Mouse (Mus musculus): ENCODE measurements around the gene Col27a1. TPM values are rescaled to one million over a fixed set of nuclear protein-coding genes. Genes with fewer than 3 reads are reported as not detected.

Col27a1 gene
- polyA plus RNA-seq, 1 experiment from 2014 or later: 18.6 TPM

- H3K9ac ChIP-seq: no peak overlapping the region
- no peak overlapping the region for H3K4me3 ChIP-seq (replicated peaks)
- H3K4me1 ChIP-seq: peaks cover 7% of the 10 kb centered on the region; the same call in 1 of the 2 replicates
- peak; percentile 83 for ATAC-seq (ENCODE audit: insufficient read depth, low FRiP score, low read depth)
- peak overlapping the region; percentile 73 for H3K27ac ChIP-seq
- H3K27me3 ChIP-seq (replicated peaks): no peaks in the 10 kb centered on the region
- H3K4me2 ChIP-seq: no peak overlapping the region
- 41% methylated on average over 7 of the region's 7 CpGs for WGBS
- H3K9me3 ChIP-seq: no peaks in the 10 kb centered on the region
- peaks cover 25% of the 10 kb centered on the region for H3K36me3 ChIP-seq
Observed at GRCm38 (mm10) chr4:63291075-63291474, 77.3 kb downstream of the Col27a1 start.

GRCm38 (mm10) chr4:63291658-63292057 is 77.9 kb downstream of the Col27a1 start:
- no peak overlapping the region for H3K4me3 ChIP-seq (replicated peaks)
- H3K27ac ChIP-seq: peak overlapping the region; percentile 73; the same call in 1 of the 2 replicates
- no peak overlapping the region for H3K4me2 ChIP-seq
- peaks cover 20% of the 10 kb centered on the region for H3K36me3 ChIP-seq
- WGBS: 79% methylated on average over 4 of the region's 4 CpGs
- no peaks in the 10 kb centered on the region for H3K9me3 ChIP-seq
- no peak overlapping the region for H3K9ac ChIP-seq
- peaks cover 7% of the 10 kb centered on the region; the same call in 1 of the 2 replicates for H3K4me1 ChIP-seq
- H3K27me3 ChIP-seq (replicated peaks): no peaks in the 10 kb centered on the region
- no peak for ATAC-seq (ENCODE audit: insufficient read depth, low FRiP score, low read depth)

GRCm38 (mm10) chr4:63295641-63296040 is 81.8 kb downstream of the Col27a1 start:
- WGBS: 83% methylated on average over 1 of the region's 1 CpGs
- no peak overlapping the region for H3K9ac ChIP-seq
- no peak overlapping the region for H3K4me3 ChIP-seq (replicated peaks)
- H3K4me2 ChIP-seq: no peak overlapping the region
- H3K9me3 ChIP-seq: no peaks in the 10 kb centered on the region
- ATAC-seq (ENCODE audit: insufficient read depth, low FRiP score, low read depth): no peak
- H3K27me3 ChIP-seq (replicated peaks): no peaks in the 10 kb centered on the region
- no peak overlapping the region for H3K27ac ChIP-seq
- peaks cover 23% of the 10 kb centered on the region for H3K36me3 ChIP-seq
- peaks cover 4% of the 10 kb centered on the region; the same call in 1 of the 2 replicates for H3K4me1 ChIP-seq

GRCm38 (mm10) chr4:63296263-63296662 is 82.5 kb downstream of the Col27a1 start:
- no peak overlapping the region for H3K4me2 ChIP-seq
- no peak overlapping the region for H3K4me3 ChIP-seq (replicated peaks)
- no peak overlapping the region for H3K27ac ChIP-seq
- whole genome bisulfite sequencing: 47% methylated on average over 3 of the region's 3 CpGs
- no peak overlapping the region for H3K9ac ChIP-seq
- peaks cover 2% of the 10 kb centered on the region; the same call in 1 of the 2 replicates for H3K4me1 ChIP-seq
- ATAC-seq (ENCODE audit: insufficient read depth, low FRiP score, low read depth): no peak
- no peaks in the 10 kb centered on the region for H3K27me3 ChIP-seq (replicated peaks)
- H3K36me3 ChIP-seq: peaks cover 23% of the 10 kb centered on the region
- H3K9me3 ChIP-seq: no peaks in the 10 kb centered on the region

GRCm38 (mm10) chr4:63296876-63297275 is 83.1 kb downstream of the Col27a1 start:
- Histone ChIP-seq H3K9ac (no peak overlapping the region), H3K27me3 (replicated peaks) (no peaks in the 10 kb centered on the region), H3K4me2 (no peak overlapping the region), H3K27ac (no peak overlapping the region), H3K9me3 (no peaks in the 10 kb centered on the region), H3K4me1 (peaks cover 2% of the 10 kb centered on the region; the same call in 1 of the 2 replicates), H3K36me3 (peaks cover 26% of the 10 kb centered on the region), H3K4me3 (replicated peaks) (no peak overlapping the region)
- no peak for ATAC-seq (ENCODE audit: insufficient read depth, low FRiP score, low read depth)
- 51% methylated on average over 8 of the region's 8 CpGs for WGBS

GRCm38 (mm10) chr4:63298191-63298590 is 84.4 kb downstream of the Col27a1 start:
- Histone ChIP-seq H3K4me2 (no peak overlapping the region), H3K27me3 (replicated peaks) (no peaks in the 10 kb centered on the region), H3K27ac (no peak overlapping the region), H3K4me1 (peaks cover 2% of the 10 kb centered on the region; the same call in 1 of the 2 replicates), H3K9ac (no peak overlapping the region), H3K36me3 (peaks cover 24% of the 10 kb centered on the region), H3K9me3 (no peaks in the 10 kb centered on the region), H3K4me3 (replicated peaks) (no peak overlapping the region)
- no peak for ATAC-seq (ENCODE audit: insufficient read depth, low FRiP score, low read depth)
- 86% methylated on average over 8 of the region's 8 CpGs for WGBS

- Histone ChIP-seq H3K9me3 (no peaks in the 10 kb centered on the region), H3K27me3 (replicated peaks) (no peaks in the 10 kb centered on the region), H3K27ac (no peak overlapping the region), H3K4me1 (peaks cover 2% of the 10 kb centered on the region; the same call in 1 of the 2 replicates), H3K4me3 (replicated peaks) (no peak overlapping the region), H3K36me3 (peaks cover 20% of the 10 kb centered on the region), H3K9ac (no peak overlapping the region), H3K4me2 (no peak overlapping the region)
- WGBS: 55% methylated on average over 4 of the region's 4 CpGs
- ATAC-seq (ENCODE audit: insufficient read depth, low FRiP score, low read depth): no peak
Observed at GRCm38 (mm10) chr4:63302641-63303040, 88.8 kb downstream of the Col27a1 start.

GRCm38 (mm10) chr4:63307175-63308062 is 93.6 kb downstream of the Col27a1 start:
- H3K27ac ChIP-seq: no peak overlapping the region
- H3K4me3 ChIP-seq (replicated peaks): no peak overlapping the region
- H3K36me3 ChIP-seq: peaks cover 20% of the 10 kb centered on the region
- H3K4me2 ChIP-seq: no peak overlapping the region
- H3K27me3 ChIP-seq (replicated peaks): no peaks in the 10 kb centered on the region
- no peaks in the 10 kb centered on the region for H3K4me1 ChIP-seq
- no peak overlapping the region for H3K9ac ChIP-seq
- H3K9me3 ChIP-seq: no peaks in the 10 kb centered on the region
- WGBS: 33% methylated on average over 21 of the region's 21 CpGs
- ATAC-seq (ENCODE audit: insufficient read depth, low FRiP score, low read depth): peak; percentile 60

GRCm38 (mm10) chr4:63308316-63308715 is 94.5 kb downstream of the Col27a1 start:
- Histone ChIP-seq H3K9me3 (no peaks in the 10 kb centered on the region), H3K4me3 (replicated peaks) (no peak overlapping the region), H3K9ac (no peak overlapping the region), H3K36me3 (peaks cover 17% of the 10 kb centered on the region), H3K4me1 (no peaks in the 10 kb centered on the region), H3K27ac (no peak overlapping the region), H3K27me3 (replicated peaks) (no peaks in the 10 kb centered on the region), H3K4me2 (no peak overlapping the region)
- WGBS: 83% methylated on average over 3 of the region's 3 CpGs
- no peak for ATAC-seq (ENCODE audit: insufficient read depth, low FRiP score, low read depth)

- H3K36me3 ChIP-seq: peaks cover 17% of the 10 kb centered on the region
- H3K4me1 ChIP-seq: no peaks in the 10 kb centered on the region
- no peak for ATAC-seq (ENCODE audit: insufficient read depth, low FRiP score, low read depth)
- H3K9ac ChIP-seq: no peak overlapping the region
- WGBS: 61% methylated on average over 10 of the region's 10 CpGs
- no peak overlapping the region for H3K27ac ChIP-seq
- no peaks in the 10 kb centered on the region for H3K9me3 ChIP-seq
- no peak overlapping the region for H3K4me2 ChIP-seq
- H3K27me3 ChIP-seq (replicated peaks): no peaks in the 10 kb centered on the region
- H3K4me3 ChIP-seq (replicated peaks): no peak overlapping the region
Observed at GRCm38 (mm10) chr4:63310247-63310855, 96.5 kb downstream of the Col27a1 start.

- no peaks in the 10 kb centered on the region for H3K27me3 ChIP-seq (replicated peaks)
- peaks cover 15% of the 10 kb centered on the region for H3K36me3 ChIP-seq
- H3K4me1 ChIP-seq: no peaks in the 10 kb centered on the region
- H3K9me3 ChIP-seq: no peaks in the 10 kb centered on the region
- H3K4me3 ChIP-seq (replicated peaks): no peak overlapping the region
- H3K9ac ChIP-seq: no peak overlapping the region
- WGBS: 87% methylated on average over 7 of the region's 7 CpGs
- H3K27ac ChIP-seq: no peak overlapping the region
- ATAC-seq (ENCODE audit: insufficient read depth, low FRiP score, low read depth): no peak
- no peak overlapping the region for H3K4me2 ChIP-seq
Observed at GRCm38 (mm10) chr4:63311426-63311825, 97.6 kb downstream of the Col27a1 start.

GRCm38 (mm10) chr4:63314063-63314462 is 100.3 kb downstream of the Col27a1 start:
- Histone ChIP-seq H3K36me3 (peaks cover 18% of the 10 kb centered on the region; the same call in 1 of the 2 replicates), H3K9ac (no peak overlapping the region), H3K4me1 (no peaks in the 10 kb centered on the region), H3K4me2 (no peak overlapping the region), H3K27me3 (replicated peaks) (no peaks in the 10 kb centered on the region), H3K27ac (no peak overlapping the region), H3K9me3 (no peaks in the 10 kb centered on the region), H3K4me3 (replicated peaks) (no peak overlapping the region)
- WGBS: 70% methylated on average over 5 of the region's 5 CpGs
- ATAC-seq (ENCODE audit: insufficient read depth, low FRiP score, low read depth): no peak
